Mouse (Mus musculus) megakaryocyte, embryonic 14.5 days (primary cell): ENCODE measurements around the gene Tnfrsf14. TPM values are rescaled to one million over a fixed set of nuclear protein-coding genes. Genes with fewer than 3 reads are reported as not detected.
A peak's percentile ranks its signal among the peaks of the same experiment; 100 is the strongest.

Source experiments
- H3K27me3 ChIP-seq: replicated peaks from 2 replicates; pipeline ENCODE3; 2012; ENCODE audit warnings: inconsistent platforms
- H3K36me3 ChIP-seq: replicated peaks from 2 replicates; pipeline ENCODE3; 2012; ENCODE audit warnings: low read length, inconsistent platforms, mixed read lengths
- H3K4me1 ChIP-seq: 2 replicates; pipeline ENCODE4 v1.6.1; 2012; ENCODE audit warnings: inconsistent platforms
- H3K4me3 ChIP-seq: replicated peaks from 2 replicates; pipeline ENCODE3; 2012; ENCODE audit warnings: moderate library complexity, mild to moderate bottlenecking, inconsistent platforms
- H3K9me3 ChIP-seq: 2 replicates; pipeline ENCODE4 v1.6.1; 2012; ENCODE audit warnings: inconsistent platforms
- FLI1 ChIP-seq: IDR thresholded peaks from 2 replicates; pipeline ENCODE4 v1.6.1; 2012; ENCODE audit warnings: low read length, inconsistent platforms, mixed read lengths
- GATA1 ChIP-seq: IDR thresholded peaks from 3 replicates; pipeline ENCODE4 v1.6.1; 2012; ENCODE audit warnings: mixed read lengths, low read length, inconsistent platforms, borderline replicate concordance
- polyA plus RNA-seq: library from polyadenylated mRNA; stranded (reverse); fragments of >175 nt; gene quantifications from 2 replicates; pipeline ENCODE4 v1.2.3, GENCODE M21; 2012; ENCODE audit warnings: low replicate concordance; ENCODE audit not compliant: insufficient read depth

The Tnfrsf14 gene
- polyA plus RNA-seq, 1 experiment: 5.4 TPM

DNA sequence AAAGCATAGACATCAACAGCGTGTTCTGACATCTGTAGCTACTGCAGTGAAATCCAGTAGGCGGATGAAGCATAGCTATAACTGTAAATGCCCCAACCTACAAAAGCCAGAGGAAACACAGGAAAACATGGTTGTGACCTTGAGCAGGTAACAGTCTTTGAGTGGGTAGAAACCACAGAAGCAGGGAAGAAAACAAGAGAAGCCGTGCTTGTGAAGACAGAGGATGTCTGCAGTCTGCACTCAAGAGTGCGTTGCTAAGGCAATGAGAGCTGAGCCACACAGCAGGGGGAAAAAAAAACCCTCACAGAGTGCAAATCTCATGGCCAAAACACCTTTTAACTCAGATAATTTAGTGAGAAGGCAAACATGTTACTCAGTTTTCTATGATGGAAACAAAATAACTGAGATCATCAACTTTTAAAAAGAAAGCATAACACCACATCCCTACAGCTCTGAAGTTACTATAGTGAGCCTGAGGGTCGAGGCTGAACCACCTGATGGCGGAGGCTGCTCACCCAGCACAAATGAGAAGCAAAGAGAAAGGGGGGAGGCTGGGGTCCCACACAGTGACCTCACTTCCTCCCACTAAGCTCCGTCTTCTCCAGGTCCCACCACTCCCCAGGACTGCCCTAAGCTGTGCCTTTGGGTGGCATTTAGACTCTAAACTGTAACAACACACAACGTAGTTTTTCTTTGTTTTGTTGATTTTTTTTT, 8.3 kb upstream of the Tnfrsf14 start:
- H3K4me1 ChIP-seq: peaks cover 37% of the 10 kb centered on the region
- H3K4me3 ChIP-seq: no peak overlapping the region
- H3K36me3 ChIP-seq: no peaks in the 10 kb centered on the region
- H3K9me3 ChIP-seq: no peaks in the 10 kb centered on the region
- TF ChIP-seq GATA1 (no peak), FLI1 (no peak)
- peaks cover 38% of the 10 kb centered on the region for H3K27me3 ChIP-seq

GRCm38 (mm10) chr4:154935788-154936187, 7.4 kb upstream of the Tnfrsf14 start:
- H3K36me3 ChIP-seq: no peaks in the 10 kb centered on the region
- H3K4me1 ChIP-seq: peaks cover 36% of the 10 kb centered on the region
- no peak overlapping the region for H3K4me3 ChIP-seq
- TF ChIP-seq GATA1 (no peak), FLI1 (no peak)
- H3K9me3 ChIP-seq: no peaks in the 10 kb centered on the region
- peaks cover 38% of the 10 kb centered on the region for H3K27me3 ChIP-seq

- Histone ChIP-seq H3K27me3 (peaks cover 38% of the 10 kb centered on the region), H3K36me3 (no peaks in the 10 kb centered on the region), H3K4me3 (no peak overlapping the region), H3K4me1 (peaks cover 33% of the 10 kb centered on the region), H3K9me3 (no peaks in the 10 kb centered on the region)
- no peak for TF ChIP-seq GATA1
Observed at GRCm38 (mm10) chr4:154934800-154935199, 6.4 kb upstream of the Tnfrsf14 start.

- peaks cover 42% of the 10 kb centered on the region for H3K4me1 ChIP-seq
Observed at GRCm38 (mm10) chr4:154933306-154933907, 5.0 kb upstream of the Tnfrsf14 start.

GRCm38 (mm10) chr4:154929088-154929660, 811 bp upstream of the Tnfrsf14 start:
- Histone ChIP-seq H3K4me1 (peaks cover 54% of the 10 kb centered on the region), H3K9me3 (peaks cover 5% of the 10 kb centered on the region), H3K36me3 (peaks cover 22% of the 10 kb centered on the region), H3K4me3 (no peak overlapping the region), H3K27me3 (peaks cover 21% of the 10 kb centered on the region)
- TF ChIP-seq FLI1 (no peak), GATA1 (no peak)

More at GRCm38 (mm10) chr4:154933306-154933907, 5.0 kb upstream of the Tnfrsf14 start:
- Histone ChIP-seq H3K9me3 (no peaks in the 10 kb centered on the region), H3K27me3 (peaks cover 35% of the 10 kb centered on the region), H3K4me3 (no peak overlapping the region), H3K36me3 (no peaks in the 10 kb centered on the region)
- TF ChIP-seq FLI1: no peak
- no peak for TF ChIP-seq GATA1

GRCm38 (mm10) chr4:154927899-154928337, 445 bp downstream of the Tnfrsf14 start:
- peaks cover 50% of the 10 kb centered on the region for H3K4me1 ChIP-seq
- TF ChIP-seq FLI1 (no peak), GATA1 (no peak)
- H3K4me3 ChIP-seq: peak overlapping the region; percentile 90

DNA sequence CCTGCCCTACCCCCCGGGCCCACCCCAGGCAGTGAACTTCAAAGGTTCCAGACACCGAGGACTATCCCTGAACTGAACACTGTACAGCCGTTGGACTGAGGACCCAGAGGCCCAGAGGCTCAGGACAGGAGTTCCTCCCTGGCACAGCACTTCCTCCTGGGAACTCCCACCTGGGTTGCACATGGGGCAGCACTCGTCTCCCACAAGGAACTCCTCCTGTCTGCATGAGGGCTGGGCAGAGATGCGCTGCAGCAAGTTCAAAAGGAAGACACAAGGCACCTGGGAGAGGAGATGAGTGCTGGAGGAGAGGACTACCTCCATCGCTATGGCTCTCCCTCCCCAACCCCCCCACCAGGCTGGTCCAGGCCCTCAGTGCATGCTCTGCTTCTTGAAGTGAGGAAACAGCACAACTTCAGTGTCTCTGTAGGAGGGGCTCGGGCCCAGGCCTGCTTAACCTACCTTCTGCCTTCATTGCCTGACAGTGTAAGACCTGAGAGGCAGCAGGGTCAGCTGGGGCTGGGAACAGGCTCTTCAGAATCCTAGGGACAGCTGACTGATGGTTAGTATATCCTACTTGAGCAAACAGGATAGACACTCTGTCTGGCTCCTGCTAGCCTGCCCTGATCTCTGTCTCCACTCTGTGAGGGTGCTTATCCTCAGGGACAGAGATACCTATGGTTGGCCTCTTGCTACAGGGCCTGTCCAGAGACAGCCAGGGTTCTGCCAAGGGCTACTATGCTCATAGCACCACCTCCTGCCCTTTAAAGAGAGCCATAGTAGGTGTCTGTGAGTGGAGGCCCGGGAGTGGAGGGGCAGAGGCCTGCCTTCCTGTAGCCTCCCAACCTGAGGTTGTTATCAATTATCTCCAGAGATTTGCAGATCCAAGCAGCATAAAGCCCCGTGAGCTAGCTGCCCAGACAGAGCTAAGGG, 1.1 kb downstream of the Tnfrsf14 start:
- Histone ChIP-seq H3K4me3 (peak overlapping the region; percentile 90), H3K36me3 (peaks cover 42% of the 10 kb centered on the region), H3K4me1 (peaks cover 50% of the 10 kb centered on the region), H3K9me3 (peaks cover 13% of the 10 kb centered on the region), H3K27me3 (peaks cover 3% of the 10 kb centered on the region)
- TF ChIP-seq FLI1: no peak
- TF ChIP-seq GATA1: no peak

More at GRCm38 (mm10) chr4:154927899-154928337, 445 bp downstream of the Tnfrsf14 start:
- peaks cover 10% of the 10 kb centered on the region for H3K27me3 ChIP-seq
- peaks cover 13% of the 10 kb centered on the region for H3K9me3 ChIP-seq
- peaks cover 35% of the 10 kb centered on the region for H3K36me3 ChIP-seq

- no peak for TF ChIP-seq GATA1
- TF ChIP-seq FLI1: no peak
- peaks cover 50% of the 10 kb centered on the region for H3K4me1 ChIP-seq
- H3K27me3 ChIP-seq: peaks cover 2% of the 10 kb centered on the region
- H3K9me3 ChIP-seq: peaks cover 13% of the 10 kb centered on the region
- H3K4me3 ChIP-seq: no peak overlapping the region
- H3K36me3 ChIP-seq: peaks cover 49% of the 10 kb centered on the region
Observed at GRCm38 (mm10) chr4:154925413-154925812, 3.0 kb downstream of the Tnfrsf14 start.

DNA sequence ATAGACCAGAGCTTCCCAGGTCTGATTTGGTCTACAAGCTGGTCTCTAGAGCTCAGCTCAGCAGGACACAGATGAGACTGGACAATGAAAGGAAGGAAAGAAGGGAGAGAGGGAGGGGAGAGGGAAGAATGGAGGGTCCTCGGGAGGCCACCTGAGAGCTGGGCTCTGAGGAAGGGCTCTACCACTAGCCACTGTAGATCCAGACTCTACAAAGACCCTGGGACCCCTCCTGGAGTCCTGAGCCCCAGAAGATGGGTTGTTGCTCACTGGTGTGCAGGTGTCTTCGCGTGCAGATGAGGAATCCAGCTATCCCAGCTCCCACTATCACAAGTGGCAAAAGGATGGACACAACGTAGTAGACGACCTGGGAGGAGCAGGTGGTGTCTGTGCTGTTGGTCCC, 5.4 kb downstream of the Tnfrsf14 start:
- Histone ChIP-seq H3K9me3 (peaks cover 13% of the 10 kb centered on the region), H3K27me3 (peaks cover 2% of the 10 kb centered on the region), H3K4me3 (no peak overlapping the region), H3K4me1 (peaks cover 27% of the 10 kb centered on the region), H3K36me3 (peaks cover 55% of the 10 kb centered on the region)
- TF ChIP-seq FLI1: no peak
- no peak for TF ChIP-seq GATA1
